Mouse (Mus musculus): ENCODE data around the gene Zfr2.
A peak's percentile ranks its signal among the peaks of the same experiment; 100 is the strongest.

Zfr2 gene

GRCm38 (mm10) chr10:81247804-81248203 is 14.8 kb downstream of the Zfr2 start:
- no peak for DNase-seq (ENCODE audit: low spot score)

GRCm38 (mm10) chr10:81249442-81249841 is 16.5 kb downstream of the Zfr2 start:
- no peak for DNase-seq (ENCODE audit: low spot score)

- peak; percentile 26 for DNase-seq (ENCODE audit: low spot score)
Observed at GRCm38 (mm10) chr10:81252424-81253419, 19.8 kb downstream of the Zfr2 start, which contains the start of gene Matk. Gene Matk, plus strand, starts transcription at chr10:81252935.

GRCm38 (mm10) chr10:81254886-81255285 is 21.9 kb downstream of the Zfr2 start:
- no peak for DNase-seq (ENCODE audit: low spot score)

- DNase-seq (ENCODE audit: low spot score) = no peak
Observed at GRCm38 (mm10) chr10:81257158-81258039, 24.4 kb downstream of the Zfr2 start.

- no peak for DNase-seq (ENCODE audit: low spot score)
Observed at GRCm38 (mm10) chr10:81259225-81259884, 26.4 kb downstream of the Zfr2 start.

GRCm38 (mm10) chr10:81261025-81261424 is 28.1 kb downstream of the Zfr2 start:
- no peak for DNase-seq (ENCODE audit: low spot score)

GRCm38 (mm10) chr10:81265540-81265939 is 32.6 kb downstream of the Zfr2 start:
- DNase-seq (ENCODE audit: low spot score) = no peak

GRCm38 (mm10) chr10:81266211-81267105 is 33.5 kb downstream of the Zfr2 start, which contains the start of the genes Mrpl54 and Apba3:
Gene Mrpl54, minus strand, starts transcription at chr10:81266934.
Gene Apba3, plus strand, starts transcription at chr10:81266960.
- DNase-seq (ENCODE audit: low spot score) = peak; percentile 96

- DNase-seq (ENCODE audit: low spot score) = peak; percentile 62
Observed at GRCm38 (mm10) chr10:81268056-81268455, 35.1 kb downstream of the Zfr2 start.

- DNase-seq (ENCODE audit: low spot score) = no peak
Observed at GRCm38 (mm10) chr10:81268643-81269412, 35.9 kb downstream of the Zfr2 start.

GRCm38 (mm10) chr10:81272356-81272755 is 39.4 kb downstream of the Zfr2 start:
- no peak for DNase-seq (ENCODE audit: low spot score)

GRCm38 (mm10) chr10:81273842-81274241 is 40.9 kb downstream of the Zfr2 start:
- DNase-seq (ENCODE audit: low spot score) = no peak

GRCm38 (mm10) chr10:81277676-81278075 is 44.7 kb downstream of the Zfr2 start:
- no peak for DNase-seq (ENCODE audit: low spot score)

- DNase-seq (ENCODE audit: low spot score) = no peak
Observed at GRCm38 (mm10) chr10:81279496-81279895, 46.5 kb downstream of the Zfr2 start.

GRCm38 (mm10) chr10:81284189-81284588 is 51.2 kb downstream of the Zfr2 start:
- DNase-seq (ENCODE audit: low spot score) = no peak

GRCm38 (mm10) chr10:81284719-81285118 is 51.8 kb downstream of the Zfr2 start:
- DNase-seq (ENCODE audit: low spot score) = no peak

- peak; percentile 81 for DNase-seq (ENCODE audit: low spot score)
Observed at GRCm38 (mm10) chr10:81285694-81286450, 52.9 kb downstream of the Zfr2 start.

- no peak for DNase-seq (ENCODE audit: low spot score)
Observed at GRCm38 (mm10) chr10:81286586-81286985, 53.6 kb downstream of the Zfr2 start.

Data from spleen, adult 12 weeks (tissue).